Mouse (Mus musculus): ENCODE measurements around the gene Tspo.

Tspo gene

GRCm38 (mm10) chr15:83584741-83585220 lies 21.4 kb downstream of the Tspo start:
- DNase-seq: no peak

- no peak for DNase-seq
Observed at GRCm38 (mm10) chr15:83590841-83591240, 27.4 kb downstream of the Tspo start.

- no peak for DNase-seq
Observed at GRCm38 (mm10) chr15:83591758-83592157, 28.4 kb downstream of the Tspo start.

GRCm38 (mm10) chr15:83592260-83593188 lies 29.1 kb downstream of the Tspo start:
- no peak for DNase-seq

GRCm38 (mm10) chr15:83593189-83593585 lies 29.8 kb downstream of the Tspo start:
- DNase-seq: no peak

GRCm38 (mm10) chr15:83593702-83594512 lies 30.5 kb downstream of the Tspo start:
- DNase-seq: peak in 1 of 2 experiments; percentile 24

GRCm38 (mm10) chr15:83594513-83595363 lies 31.3 kb downstream of the Tspo start, which contains the start of gene Ttll12:
Gene Ttll12 (minus strand): TSS chr15:83595157.
- DNase-seq: peak; percentile 97 to 99

- DNase-seq: no peak
Observed at GRCm38 (mm10) chr15:83595364-83595711, 31.9 kb downstream of the Tspo start.

GRCm38 (mm10) chr15:83596833-83597232 lies 33.4 kb downstream of the Tspo start:
- DNase-seq: no peak

GRCm38 (mm10) chr15:83601185-83601584 lies 37.8 kb downstream of the Tspo start:
- DNase-seq: no peak

- DNase-seq: no peak
Observed at GRCm38 (mm10) chr15:83602372-83603045, 39.1 kb downstream of the Tspo start.

GRCm38 (mm10) chr15:83603046-83603396 lies 39.6 kb downstream of the Tspo start:
- DNase-seq: no peak

GRCm38 (mm10) chr15:83603426-83603825 lies 40.0 kb downstream of the Tspo start:
- DNase-seq: no peak

- DNase-seq: no peak
Observed at GRCm38 (mm10) chr15:83606216-83606615, 42.8 kb downstream of the Tspo start.

GRCm38 (mm10) chr15:83606700-83607099 lies 43.3 kb downstream of the Tspo start:
- DNase-seq: no peak

- DNase-seq: peak; percentile 89 to 92
Observed at GRCm38 (mm10) chr15:83607115-83607802, 43.9 kb downstream of the Tspo start.

- DNase-seq: no peak
Observed at GRCm38 (mm10) chr15:83615245-83615644, 51.9 kb downstream of the Tspo start.
